Mouse (Mus musculus): ENCODE results near the gene Atf5.

Gene Atf5

GRCm38 (mm10) chr7:44768129-44768528 is 48.3 kb downstream of the Atf5 start:
- no peak for DNase-seq (ENCODE audit: low read depth)

Data from c-Kit-positive CD71-negative TER-119-negative erythroid progenitor cells, embryonic 14.5 days (primary cell).